Mouse (Mus musculus): ENCODE measurements around the gene Vti1a.
A peak's percentile ranks its signal among the peaks of the same experiment; 100 is the strongest.

Gene Vti1a

GRCm38 (mm10) chr19:55313649-55314048, 2.4 kb upstream of the Vti1a start:
- no peak for DNase-seq (ENCODE audit: extremely low read depth, low read depth)

GRCm38 (mm10) chr19:55315452-55316108, 515 bp upstream of the Vti1a start, which contains the start of gene Zdhhc6:
Gene Zdhhc6, minus strand, starts transcription at chr19:55316032.
- DNase-seq (ENCODE audit: extremely low read depth, low read depth), result peak; percentile 56

- DNase-seq (ENCODE audit: extremely low read depth, low read depth), result no peak
Measured at GRCm38 (mm10) chr19:55316901-55317300, 806 bp downstream of the Vti1a start.

DNA sequence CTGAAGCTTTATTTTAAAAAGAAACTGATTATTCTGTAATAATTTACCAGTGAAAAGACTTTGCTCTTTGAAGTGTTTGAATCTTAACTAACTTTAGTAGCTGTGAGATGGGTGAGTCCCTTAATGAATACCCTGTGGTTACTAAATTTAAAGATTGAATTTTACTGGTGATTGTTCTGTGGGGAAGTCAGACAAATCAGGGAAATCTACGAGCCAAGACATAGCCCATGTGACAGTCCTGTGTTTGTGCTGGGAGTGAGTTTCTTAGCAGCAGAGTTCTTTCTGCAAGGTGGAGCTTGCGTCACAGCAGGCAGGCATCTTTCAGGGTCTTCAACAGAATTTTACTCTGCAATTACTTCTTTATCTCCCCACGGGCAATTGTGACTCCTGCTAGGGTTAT, 2.9 kb downstream of the Vti1a start:
- no peak for DNase-seq (ENCODE audit: extremely low read depth, low read depth)

- no peak for DNase-seq (ENCODE audit: extremely low read depth, low read depth)
Measured at GRCm38 (mm10) chr19:55319521-55319920, 3.4 kb downstream of the Vti1a start.

DNA sequence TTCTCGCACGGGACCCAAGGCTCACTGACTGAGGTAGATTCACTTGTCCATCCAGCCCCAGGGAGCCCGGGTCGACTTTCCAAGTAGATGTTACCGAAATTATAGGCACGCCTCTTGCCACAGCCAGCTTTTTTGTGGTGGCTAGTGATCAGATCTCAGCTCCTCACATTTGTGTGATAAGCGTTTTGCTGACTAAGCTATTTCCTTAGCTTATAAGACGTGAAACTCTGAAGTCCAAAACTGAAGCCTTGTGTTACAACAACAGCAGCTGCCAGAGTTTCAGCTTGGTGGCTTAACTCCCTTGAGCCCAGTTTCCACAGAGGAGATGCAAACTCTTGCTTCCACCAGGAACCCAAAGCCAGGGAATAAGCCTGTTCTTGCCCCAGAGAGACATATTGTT, 6.5 kb downstream of the Vti1a start:
- DNase-seq (ENCODE audit: extremely low read depth, low read depth), result no peak

DNA sequence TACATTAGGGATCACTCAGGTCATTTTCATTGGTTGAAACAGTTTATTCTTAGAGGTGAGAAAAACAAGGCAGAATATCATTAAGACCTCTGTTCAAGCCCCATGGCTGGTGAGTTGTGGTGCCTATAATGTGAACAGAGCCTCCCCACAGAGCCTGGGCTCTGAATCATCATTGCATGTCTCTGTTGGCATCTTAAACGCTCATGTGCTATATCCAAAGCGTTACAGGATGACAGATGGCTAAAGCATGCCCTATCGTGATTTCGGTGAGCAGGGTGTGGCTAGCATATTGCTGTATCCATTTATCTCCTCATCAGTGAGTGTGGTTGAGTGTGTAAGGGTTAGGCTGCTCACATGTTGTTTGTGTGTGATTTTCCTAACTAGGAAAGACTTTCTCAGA, 11.4 kb downstream of the Vti1a start:
- DNase-seq (ENCODE audit: extremely low read depth, low read depth), result no peak

DNA sequence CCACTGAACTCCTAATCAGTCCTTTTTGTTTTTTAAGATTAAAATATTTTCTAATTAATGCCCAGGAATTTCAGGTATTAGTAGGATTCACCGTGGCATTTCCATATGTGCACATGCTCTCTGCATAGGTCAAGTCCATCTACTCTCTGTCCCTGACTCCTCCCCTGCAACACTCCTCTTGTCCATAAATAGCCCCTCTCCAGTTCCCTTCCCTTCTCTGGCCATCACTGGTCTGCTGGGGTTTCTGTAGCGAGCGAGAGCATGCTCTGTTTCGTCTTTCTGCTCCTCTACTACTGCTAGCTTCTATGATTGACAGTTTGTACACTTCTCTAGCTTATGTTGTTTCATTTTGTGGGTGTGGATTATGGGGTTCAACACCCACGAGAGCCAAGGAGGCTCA, 15.7 kb downstream of the Vti1a start:
- DNase-seq (ENCODE audit: extremely low read depth, low read depth), result no peak

DNA sequence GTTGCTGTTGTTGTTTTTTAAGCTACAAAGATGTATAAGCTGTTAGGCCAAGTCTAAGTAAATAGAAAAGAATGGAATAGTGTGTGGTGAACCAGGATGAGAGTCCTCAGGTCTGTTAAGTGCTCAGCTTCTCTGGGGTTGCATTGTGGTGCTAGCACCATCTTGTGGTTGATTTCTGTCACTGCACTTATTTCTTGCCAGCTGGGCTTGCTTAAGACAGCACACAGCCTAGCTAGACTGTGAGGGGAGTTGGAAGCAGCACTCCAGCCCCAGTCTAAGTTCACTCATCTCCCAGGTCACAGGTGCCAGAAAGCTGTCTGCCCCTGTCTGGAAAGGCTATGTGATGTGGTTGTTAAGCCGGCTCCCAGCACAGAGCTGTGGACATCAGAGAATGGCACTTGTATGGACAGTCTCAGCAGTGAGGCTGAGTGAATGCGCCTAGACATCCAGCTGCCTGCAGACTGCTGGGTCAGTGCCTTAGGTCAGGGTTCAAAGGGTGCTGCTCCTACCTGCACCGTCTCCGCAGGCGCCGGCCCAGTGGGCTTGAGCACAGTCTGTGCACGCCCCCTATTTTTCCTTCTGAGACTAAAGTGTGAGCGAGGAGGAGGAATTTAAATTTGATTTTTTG, 16.7 kb downstream of the Vti1a start:
- peak; percentile 66 for DNase-seq (ENCODE audit: extremely low read depth, low read depth)

DNA sequence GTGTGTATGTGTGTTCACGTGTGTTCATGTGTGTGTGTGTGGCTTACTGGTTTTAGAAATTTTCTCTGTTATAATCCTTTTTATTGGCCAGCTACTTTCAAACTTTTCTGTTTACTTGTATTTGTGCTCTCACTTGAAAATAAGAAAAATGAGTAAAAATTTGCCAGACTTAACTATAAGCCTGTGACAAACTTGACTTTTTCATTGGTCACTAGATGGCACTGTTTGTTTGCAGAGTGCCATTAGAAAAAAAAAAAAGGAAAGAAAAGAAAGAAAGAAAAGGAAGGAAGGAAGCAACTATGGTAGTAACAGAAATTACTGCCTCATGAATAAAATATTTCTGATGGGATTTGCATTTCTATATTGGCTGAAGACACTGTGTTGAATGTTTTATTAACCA, 19.8 kb downstream of the Vti1a start:
- no peak for DNase-seq (ENCODE audit: extremely low read depth, low read depth)

- no peak for DNase-seq (ENCODE audit: extremely low read depth, low read depth)
Measured at GRCm38 (mm10) chr19:55336441-55336840, 20.3 kb downstream of the Vti1a start.

DNA sequence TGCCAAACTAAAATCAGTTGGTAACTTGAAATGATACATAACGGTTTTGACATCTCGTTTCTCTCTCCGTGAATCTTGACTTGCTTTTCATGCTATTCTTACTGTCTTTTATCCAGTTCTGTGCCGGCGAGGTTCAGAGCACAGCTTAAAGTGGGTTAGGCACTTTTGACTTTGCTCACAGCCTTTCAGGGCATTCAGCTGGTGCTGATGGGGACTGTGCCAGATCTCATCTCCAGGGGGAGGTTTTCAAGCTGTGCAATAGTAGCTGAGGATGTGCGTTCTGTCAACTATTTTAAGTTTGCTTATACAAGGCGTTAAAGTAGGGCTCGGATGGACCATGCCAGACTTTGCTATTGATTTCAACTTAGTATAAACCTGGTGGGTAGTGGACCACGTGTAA, 21.0 kb downstream of the Vti1a start:
- no peak for DNase-seq (ENCODE audit: extremely low read depth, low read depth)

- no peak for DNase-seq (ENCODE audit: extremely low read depth, low read depth)
Measured at GRCm38 (mm10) chr19:55337664-55338063, 21.6 kb downstream of the Vti1a start.

DNA sequence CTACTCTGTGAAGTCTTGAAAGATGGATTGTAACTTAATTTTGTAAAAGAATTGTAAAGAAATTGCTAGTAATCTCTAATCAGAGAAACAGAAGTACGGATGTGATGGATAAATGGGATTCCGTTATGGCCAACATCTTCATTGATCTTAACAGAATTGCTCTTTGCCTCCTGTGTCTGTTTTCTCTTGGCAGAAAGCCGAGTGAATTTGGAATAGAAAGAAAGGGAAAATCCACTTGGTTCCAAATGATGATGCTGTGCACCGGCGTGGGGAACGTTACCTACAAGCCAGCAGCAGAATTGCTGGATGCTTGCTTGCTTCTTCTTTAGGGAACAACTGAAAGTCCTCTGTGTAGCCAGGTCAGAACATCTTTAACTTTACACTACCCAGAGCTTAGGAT, 24.4 kb downstream of the Vti1a start:
- DNase-seq (ENCODE audit: extremely low read depth, low read depth), result no peak

- DNase-seq (ENCODE audit: extremely low read depth, low read depth), result no peak
Measured at GRCm38 (mm10) chr19:55341377-55341776, 25.3 kb downstream of the Vti1a start.

DNA sequence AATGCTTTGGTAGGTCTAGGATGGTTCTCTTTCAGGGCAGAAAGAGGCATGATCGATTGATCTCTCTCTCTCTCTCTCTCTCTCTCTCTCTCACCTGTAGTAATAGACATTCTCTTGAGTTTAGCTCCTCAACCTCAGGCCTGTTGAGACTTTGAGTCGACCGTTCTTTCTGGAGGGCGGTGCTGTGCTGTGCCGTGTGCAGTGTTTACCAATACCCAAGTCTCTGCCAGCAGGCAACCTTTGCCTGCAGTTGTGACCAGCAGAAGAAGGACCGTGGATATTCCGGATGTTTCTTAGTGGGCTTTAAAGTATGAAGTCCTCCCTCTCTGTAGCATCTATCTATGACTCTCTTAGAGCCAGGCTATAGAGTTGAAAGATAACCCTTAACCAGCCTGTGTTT, 26.3 kb downstream of the Vti1a start:
- DNase-seq (ENCODE audit: extremely low read depth, low read depth), result no peak

GRCm38 (mm10) chr19:55343274-55343673, 27.2 kb downstream of the Vti1a start:
- no peak for DNase-seq (ENCODE audit: extremely low read depth, low read depth)

GRCm38 (mm10) chr19:55348187-55348586, 32.1 kb downstream of the Vti1a start:
- no peak for DNase-seq (ENCODE audit: extremely low read depth, low read depth)

GRCm38 (mm10) chr19:55350673-55351378, 34.7 kb downstream of the Vti1a start:
- DNase-seq (ENCODE audit: extremely low read depth, low read depth), result no peak

DNA sequence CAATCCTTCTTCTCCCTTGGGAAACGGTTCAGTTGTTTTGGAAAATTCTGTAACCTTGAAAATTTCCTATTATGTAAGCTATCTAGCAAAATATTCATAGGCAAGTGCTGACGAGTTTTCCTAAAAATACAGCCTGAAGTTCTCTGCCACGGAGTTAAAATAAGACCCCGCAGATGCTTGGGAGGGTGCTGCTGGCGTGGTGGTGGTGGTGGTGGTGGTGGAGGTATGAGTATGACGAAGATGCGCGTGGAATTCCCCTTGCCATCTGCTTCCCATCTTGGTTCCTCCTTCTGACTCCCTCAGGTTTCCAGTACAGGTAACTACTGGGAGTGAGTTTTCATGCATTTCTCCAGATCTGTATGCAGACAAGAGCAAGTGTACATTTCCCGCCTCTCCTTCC, 46.5 kb downstream of the Vti1a start:
- DNase-seq (ENCODE audit: extremely low read depth, low read depth), result no peak

DNA sequence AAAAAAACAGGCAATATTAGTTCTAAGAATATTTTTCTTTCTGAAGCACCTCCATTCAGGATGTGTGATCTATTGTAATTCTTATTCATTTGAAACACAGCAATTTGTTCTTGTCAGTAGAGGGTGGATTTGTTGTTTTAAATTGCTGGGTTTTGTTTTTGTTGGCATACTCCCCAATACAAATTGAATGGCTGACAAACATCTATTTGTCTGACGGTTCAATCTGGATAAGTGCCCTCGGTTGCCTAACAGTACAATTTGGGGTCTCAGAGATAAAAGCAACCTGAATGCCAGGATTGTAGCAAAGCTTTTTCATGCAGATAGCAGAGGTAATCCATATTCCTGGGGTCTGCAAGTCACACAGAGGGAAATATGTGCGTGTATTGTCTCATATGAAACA, 53.6 kb downstream of the Vti1a start:
- no peak for DNase-seq (ENCODE audit: extremely low read depth, low read depth)

- DNase-seq (ENCODE audit: extremely low read depth, low read depth), result no peak
Measured at GRCm38 (mm10) chr19:55376331-55376730, 60.2 kb downstream of the Vti1a start.

GRCm38 (mm10) chr19:55377465-55377864, 61.4 kb downstream of the Vti1a start:
- no peak for DNase-seq (ENCODE audit: extremely low read depth, low read depth)

Measured in MEL-GATA-1-ER (cell line).